In the genomic region with DNA sequence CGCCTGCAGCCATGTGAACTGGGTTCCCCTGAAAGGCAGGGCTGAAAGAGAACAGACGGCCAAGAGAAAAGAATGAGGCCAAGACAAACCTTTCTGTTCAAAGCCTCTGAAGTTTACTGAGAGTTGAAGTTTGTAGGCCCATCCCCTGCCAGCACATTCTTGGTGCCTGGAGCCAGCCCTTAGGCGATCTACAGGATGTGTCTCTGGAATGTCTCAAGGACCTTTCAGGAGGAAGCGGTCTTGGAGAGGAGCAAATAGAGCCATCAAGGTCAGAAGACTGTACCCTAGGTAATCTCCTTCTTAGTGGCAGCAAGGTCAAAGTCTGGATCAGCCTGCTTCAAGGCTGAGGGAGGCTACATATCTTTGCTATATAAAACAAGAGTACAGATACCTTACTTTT, we compare ENCODE assay signal across 16 mouse cellular contexts.
A peak's percentile ranks its signal among the peaks of the same experiment; 100 is the strongest.
DNase-seq lines count a peak whose midpoint lies in the region.
"Had no signal": no experiment of that assay in that cellular context is flagged by ENCODE, and none has a peak within 500 bp of the region (broad histone marks: within the 10 kb centered on the region; RNA-seq: fewer than 3 reads in every experiment).

No protein-coding gene starts in this region.

- peak; percentile 2 for DNase-seq in ovary, adult 18-20 months (ENCODE audit: low spot score)
- no peak for DNase-seq in ovary, postnatal 14 days (ENCODE audit: low spot score)
- DNase-seq in ES-CJ7 (ENCODE audit: low read depth, low spot score) (peak; percentile 95), R1 (ENCODE audit: low read depth, low spot score) (peak; percentile 97)
- no peak for DNase-seq in heart, adult 18-20 months
- DNase-seq in T-cell, adult 2 months (ENCODE audit: low spot score) = no peak
- DNase-seq: adrenal gland, adult 8-10 months; adrenal gland, postnatal 25 days; cerebellum, adult 11-12 months; cerebellum, adult 8-10 months; cerebellum, postnatal 36 days; embryo, embryonic 11 days; heart, adult 2 months; heart, postnatal 10 days; heart, postnatal 36 days; kidney, adult 11 months had no signal

Comparison
In these comparisons a context has a peak if more than half of its experiments do, and no peak if none do; other contexts are left out.
1. DNase-seq: peak in ovary, adult 18-20 months (single experiment), ES-CJ7 (single experiment) and R1 (single experiment); none in ovary, postnatal 14 days (single experiment), heart, adult 18-20 months (0 of 2) and T-cell, adult 2 months (single experiment).